Mouse (Mus musculus) heart, embryonic 13.5 days (tissue): ENCODE results near the gene Prrg2. TPM values are rescaled to one million over a fixed set of nuclear protein-coding genes. Genes with fewer than 3 reads are reported as not detected.

Experiments used
- ATAC-seq: fragments of 200-750 bp; cut with Nextera tagmentation; 2 replicates; pipeline ENCODE4 v1.8.0; 2017; ENCODE audit warnings: moderate TSS enrichment; ENCODE audit not compliant: insufficient number of reproducible peaks, low FRiP score, low TSS enrichment; ENCODE audit errors: extremely low read depth
- H3K27ac ChIP-seq: fragments of 300-500 bp; sonication (generic); replicated peaks from 2 replicates; pipeline ENCODE4 v1.5.1; 2015; ENCODE audit warnings: moderate library complexity, mild to moderate bottlenecking, inconsistent platforms
- H3K27me3 ChIP-seq: fragments of 300-500 bp; sonication (generic); replicated peaks from 2 replicates; pipeline ENCODE4 v1.6.1; 2015; ENCODE audit warnings: mild to moderate bottlenecking, inconsistent platforms
- H3K36me3 ChIP-seq: fragments of 300-500 bp; sonication (generic); 2 replicates; pipeline ENCODE4 v1.6.1; 2015; ENCODE audit warnings: mild to moderate bottlenecking, inconsistent platforms
- H3K4me1 ChIP-seq: fragments of 300-500 bp; sonication (generic); 2 replicates; pipeline ENCODE4 v1.6.1; 2015; ENCODE audit warnings: inconsistent platforms
- H3K4me2 ChIP-seq: fragments of 300-500 bp; sonication (generic); 2 replicates; pipeline ENCODE4 v1.6.1; 2015; ENCODE audit warnings: inconsistent platforms, mild to moderate bottlenecking, moderate library complexity
- H3K4me3 ChIP-seq: fragments of 300-500 bp; sonication (generic); 2 replicates; pipeline ENCODE4 v1.5.1; 2015; ENCODE audit warnings: moderate library complexity, mild to moderate bottlenecking, inconsistent platforms
- H3K9ac ChIP-seq: fragments of 300-500 bp; sonication (generic); 2 replicates; pipeline ENCODE4 v1.6.1; 2015; ENCODE audit warnings: inconsistent platforms, mild to moderate bottlenecking, moderate library complexity
- H3K9me3 ChIP-seq: fragments of 300-500 bp; sonication (generic); 2 replicates; pipeline ENCODE4 v1.6.1; 2016; ENCODE audit warnings: inconsistent platforms
- WGBS: fragments of 180-500 bp; shearing (Covaris S2); methylation state at CpG from one replicate; pipeline ENCODE4 v1.1.7; 2015; ENCODE audit warnings: mixed read lengths; 5-methylcytosine and 5-hydroxymethylcytosine counted together
- polyA plus RNA-seq: library from polyadenylated mRNA; unstranded; fragments of >200 nt; fragmentation: Nextera tagmentation; extraction: Ambion mirVana; gene quantifications from 2 replicates; pipeline ENCODE4 v1.2.1, GENCODE M21; 2015

Gene Prrg2
- polyA plus RNA-seq, 1 experiment from 2014 or later = 12.5 TPM

- Histone ChIP-seq H3K4me2 (no peak overlapping the region), H3K4me3 (no peak overlapping the region), H3K9ac (no peak overlapping the region), H3K4me1 (peaks cover 27% of the 10 kb centered on the region), H3K36me3 (peaks cover 65% of the 10 kb centered on the region), H3K27ac (no peak overlapping the region), H3K9me3 (no peaks in the 10 kb centered on the region), H3K27me3 (no peaks in the 10 kb centered on the region)
- ATAC-seq = no peak
- WGBS = 90% methylated on average over 17 of the region's 17 CpGs
These were observed 26.1 kb upstream of the Prrg2 start for GRCm38 (mm10) chr7:45088597-45088996.

DNA sequence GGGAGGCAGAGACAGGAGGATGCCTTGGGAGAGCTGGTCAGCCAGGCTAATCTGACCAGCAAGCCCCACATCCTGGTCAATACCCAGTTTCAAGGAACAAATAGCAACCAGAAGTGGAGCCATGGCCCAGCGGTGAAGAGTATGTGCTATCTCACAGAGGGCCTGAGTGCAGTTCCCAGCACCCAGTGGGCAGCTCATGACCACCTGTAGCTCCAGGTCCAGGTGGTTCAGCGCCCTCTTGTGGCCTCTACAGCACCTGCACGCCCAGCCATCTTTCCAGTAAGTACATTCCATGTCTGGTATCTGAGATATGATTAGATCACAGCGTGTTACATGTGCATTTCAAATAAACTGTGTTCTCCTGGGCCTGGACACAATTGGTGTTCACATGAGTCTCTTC, 23.6 kb upstream of the Prrg2 start:
- no peak overlapping the region for H3K4me2 ChIP-seq
- ATAC-seq = no peak
- peaks cover 83% of the 10 kb centered on the region for H3K36me3 ChIP-seq

DNA sequence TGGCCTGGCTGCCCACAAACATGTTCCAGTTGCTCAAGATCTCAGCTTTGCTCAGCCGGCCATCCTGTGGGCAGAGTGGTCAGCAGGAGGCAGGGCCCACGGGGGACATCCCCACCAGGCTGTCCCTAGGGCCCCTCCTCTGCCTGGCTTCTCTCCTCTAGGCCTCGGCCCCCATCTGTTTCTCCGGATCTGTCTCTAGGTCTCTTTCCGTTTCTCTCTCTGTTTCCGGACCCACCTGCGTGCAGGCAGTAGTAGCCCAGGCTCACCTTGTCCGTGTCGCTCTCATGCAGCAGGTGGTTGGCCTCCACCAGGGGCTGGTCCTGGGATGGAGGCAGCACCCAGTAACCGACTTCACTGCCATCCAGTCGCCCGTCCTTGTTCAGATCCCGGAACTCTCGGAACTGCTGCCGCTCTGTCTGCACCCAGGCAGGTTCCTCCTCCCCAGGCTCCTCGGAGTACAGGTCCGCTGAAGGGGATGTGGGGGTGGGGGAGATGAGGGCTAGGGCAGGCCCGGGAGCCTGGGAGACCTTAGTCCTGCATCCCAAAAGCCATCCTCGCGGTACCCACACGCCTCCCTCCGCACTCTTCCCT, 20.9 kb upstream of the Prrg2 start:
- Histone ChIP-seq H3K27ac (no peak overlapping the region), H3K27me3 (no peaks in the 10 kb centered on the region), H3K4me1 (peaks cover 11% of the 10 kb centered on the region; the same call in 1 of the 2 replicates), H3K9me3 (no peaks in the 10 kb centered on the region), H3K36me3 (peaks cover 70% of the 10 kb centered on the region), H3K9ac (0 out of 2 replicates have a peak overlapping the region, but pooled peaks have one; percentile 17), H3K4me3 (no peak overlapping the region), H3K4me2 (no peak overlapping the region)
- no peak for ATAC-seq
- WGBS = 80% methylated on average over 22 of the region's 22 CpGs

More for the DNA sequence above, 23.6 kb upstream of the Prrg2 start:
- H3K9ac ChIP-seq = no peak overlapping the region
- H3K9me3 ChIP-seq = no peaks in the 10 kb centered on the region
- no peak overlapping the region for H3K27ac ChIP-seq
- H3K27me3 ChIP-seq = no peaks in the 10 kb centered on the region
- H3K4me1 ChIP-seq = peaks cover 21% of the 10 kb centered on the region
- WGBS = 76% methylated on average over 4 of the region's 4 CpGs
- H3K4me3 ChIP-seq = no peak overlapping the region

DNA sequence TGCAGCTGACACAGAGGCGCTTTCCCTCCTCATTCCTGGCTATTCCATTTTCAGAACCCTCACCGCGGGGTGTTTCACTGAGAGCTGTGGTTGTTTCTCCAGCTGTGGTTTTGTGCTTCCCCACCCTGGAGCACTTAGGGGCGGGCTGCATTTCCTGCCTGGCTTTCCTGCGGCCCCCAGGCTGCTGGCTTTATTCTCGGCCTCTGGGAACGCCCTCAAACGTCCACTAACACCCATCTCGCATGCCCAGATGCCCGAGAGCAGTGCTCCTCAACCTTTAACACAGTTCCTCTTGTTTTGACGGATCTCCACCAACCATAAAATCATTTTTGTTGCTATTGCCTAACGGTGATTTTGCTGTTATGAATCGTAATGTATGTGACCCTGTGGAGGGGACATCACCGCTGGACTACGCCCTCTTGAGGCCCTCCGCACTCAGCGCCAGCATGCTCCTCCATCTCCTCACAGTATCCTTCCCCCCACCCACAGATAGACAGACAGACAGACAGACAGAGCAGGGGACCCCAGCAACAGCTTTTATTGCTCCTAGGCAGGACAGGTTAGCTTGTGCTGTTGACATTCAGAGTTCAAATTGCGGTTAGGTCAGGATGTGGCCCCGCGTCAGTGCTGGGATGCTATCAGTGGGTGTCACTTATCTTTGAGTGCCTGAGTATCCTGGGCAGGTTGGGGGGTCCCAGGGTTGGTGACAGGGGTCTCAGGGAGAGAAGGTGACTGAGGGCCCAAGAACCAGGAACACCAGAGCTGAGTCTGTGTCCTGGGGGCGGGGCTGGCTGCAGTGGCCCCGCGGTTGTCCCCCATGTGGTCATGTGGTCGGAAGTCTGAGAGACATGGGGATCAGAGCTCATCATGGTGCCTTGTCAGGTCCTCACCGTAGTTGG, 20.2 kb upstream of the Prrg2 start:
- no peaks in the 10 kb centered on the region for H3K9me3 ChIP-seq
- H3K9ac ChIP-seq = 0 out of 2 replicates have a peak overlapping the region, but pooled peaks have one; percentile 21
- H3K4me3 ChIP-seq = no peak overlapping the region
- peak overlapping the region; percentile 52 for H3K27ac ChIP-seq
- peak overlapping the region; percentile 27 for H3K4me2 ChIP-seq
- H3K27me3 ChIP-seq = no peaks in the 10 kb centered on the region
- peaks cover 69% of the 10 kb centered on the region for H3K36me3 ChIP-seq
- no peak; the same call in 1 of the 2 replicates for ATAC-seq
- H3K4me1 ChIP-seq = peaks cover 11% of the 10 kb centered on the region; the same call in 1 of the 2 replicates
- WGBS = 57% methylated on average over 25 of the region's 25 CpGs

- Histone ChIP-seq H3K27ac (no peak overlapping the region), H3K4me3 (no peak overlapping the region), H3K9me3 (no peaks in the 10 kb centered on the region), H3K4me2 (no peak overlapping the region), H3K27me3 (no peaks in the 10 kb centered on the region), H3K36me3 (peaks cover 69% of the 10 kb centered on the region), H3K9ac (no peak overlapping the region), H3K4me1 (peaks cover 14% of the 10 kb centered on the region)
- 43% methylated on average over 5 of the region's 5 CpGs for WGBS
- ATAC-seq = no peak
These were observed 18.5 kb upstream of the Prrg2 start for GRCm38 (mm10) chr7:45081016-45081415.

- H3K4me3 ChIP-seq = no peak overlapping the region
- peaks cover 26% of the 10 kb centered on the region for H3K4me1 ChIP-seq
- no peak overlapping the region for H3K4me2 ChIP-seq
- 2% methylated on average over 10 of the region's 10 CpGs for WGBS
- no peak overlapping the region for H3K27ac ChIP-seq
- peaks cover 65% of the 10 kb centered on the region for H3K36me3 ChIP-seq
- H3K9me3 ChIP-seq = no peaks in the 10 kb centered on the region
- 0 out of 2 replicates have a peak overlapping the region, but pooled peaks have one; percentile 50 for H3K9ac ChIP-seq
- H3K27me3 ChIP-seq = no peaks in the 10 kb centered on the region
- no peak for ATAC-seq
These were observed 17.4 kb upstream of the Prrg2 start for GRCm38 (mm10) chr7:45079856-45080255.

GRCm38 (mm10) chr7:45078513-45078912, 16.0 kb upstream of the Prrg2 start:
- ATAC-seq = no peak
- H3K4me2 ChIP-seq = no peak overlapping the region
- no peaks in the 10 kb centered on the region for H3K9me3 ChIP-seq
- 24% methylated on average over 9 of the region's 9 CpGs for WGBS
- no peaks in the 10 kb centered on the region for H3K27me3 ChIP-seq
- H3K4me1 ChIP-seq = peaks cover 31% of the 10 kb centered on the region
- no peak overlapping the region for H3K4me3 ChIP-seq
- H3K27ac ChIP-seq = no peak overlapping the region
- H3K9ac ChIP-seq = no peak overlapping the region
- peaks cover 65% of the 10 kb centered on the region for H3K36me3 ChIP-seq

DNA sequence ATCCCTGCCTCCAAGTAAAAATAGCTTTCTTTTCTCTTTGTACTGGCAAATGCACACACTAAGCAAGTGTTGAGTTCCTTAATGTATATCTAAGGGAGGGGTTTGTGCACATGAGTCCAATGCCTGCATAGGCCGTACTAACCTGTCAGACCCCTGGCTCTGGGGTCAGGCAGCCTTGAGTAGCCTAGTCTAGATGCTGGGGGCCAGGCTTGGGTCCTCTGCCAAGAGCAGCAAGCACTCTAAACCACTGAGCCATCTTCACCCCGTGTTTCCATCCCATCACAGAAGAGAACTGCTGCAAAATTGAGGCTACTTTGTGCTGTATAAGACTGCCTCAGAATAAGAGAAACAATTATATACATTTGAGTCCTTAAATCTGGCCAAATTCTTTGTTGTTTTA, 15.4 kb upstream of the Prrg2 start:
- no peak for ATAC-seq
- no peak overlapping the region for H3K4me3 ChIP-seq
- no peaks in the 10 kb centered on the region for H3K9me3 ChIP-seq
- peaks cover 60% of the 10 kb centered on the region for H3K36me3 ChIP-seq
- 82% methylated on average over 2 of the region's 2 CpGs for WGBS
- peaks cover 28% of the 10 kb centered on the region for H3K4me1 ChIP-seq
- no peaks in the 10 kb centered on the region for H3K27me3 ChIP-seq
- H3K9ac ChIP-seq = no peak overlapping the region
- H3K4me2 ChIP-seq = no peak overlapping the region
- no peak overlapping the region for H3K27ac ChIP-seq

- Histone ChIP-seq H3K4me1 (peaks cover 23% of the 10 kb centered on the region), H3K27me3 (no peaks in the 10 kb centered on the region), H3K27ac (no peak overlapping the region), H3K36me3 (peaks cover 56% of the 10 kb centered on the region), H3K9me3 (no peaks in the 10 kb centered on the region), H3K4me3 (no peak overlapping the region), H3K9ac (no peak overlapping the region), H3K4me2 (no peak overlapping the region)
- WGBS = 79% methylated on average over 14 of the region's 14 CpGs
- ATAC-seq = no peak
These were observed 14.8 kb upstream of the Prrg2 start for GRCm38 (mm10) chr7:45077322-45077721.

DNA sequence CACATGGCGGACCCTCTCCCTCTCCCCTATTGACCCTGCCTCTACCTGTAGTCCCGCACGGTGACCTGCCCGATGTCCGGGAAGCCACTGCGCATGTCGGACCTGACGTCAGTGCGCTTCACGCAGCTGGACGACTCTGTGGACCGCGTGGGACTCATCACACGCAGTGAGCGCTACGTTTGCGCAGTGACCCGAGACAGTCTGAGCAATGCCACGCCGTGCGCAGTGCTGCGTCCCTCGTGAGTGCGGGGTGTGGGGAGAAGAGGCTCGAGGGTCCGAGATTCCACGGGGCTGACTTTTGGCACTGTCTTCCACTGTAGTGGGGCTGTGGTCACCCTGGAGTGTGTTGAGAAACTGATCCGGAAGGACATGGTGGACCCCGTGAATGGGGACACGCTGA, 14.0 kb upstream of the Prrg2 start:
- H3K27ac ChIP-seq = no peak overlapping the region

GRCm38 (mm10) chr7:45075405-45075804, 12.9 kb upstream of the Prrg2 start:
- H3K9me3 ChIP-seq = no peaks in the 10 kb centered on the region; the same call in 1 of the 2 replicates
- H3K27ac ChIP-seq = peak overlapping the region; percentile 85
- H3K4me3 ChIP-seq = no peak overlapping the region
- peak overlapping the region; percentile 57 for H3K9ac ChIP-seq
- peak; percentile 62 for ATAC-seq
- H3K36me3 ChIP-seq = peaks cover 51% of the 10 kb centered on the region
- H3K4me2 ChIP-seq = no peak overlapping the region; the same call in 1 of the 2 replicates
- H3K4me1 ChIP-seq = peaks cover 23% of the 10 kb centered on the region
- WGBS = 39% methylated on average over 4 of the region's 4 CpGs
- no peaks in the 10 kb centered on the region for H3K27me3 ChIP-seq

More for the DNA sequence above, 14.0 kb upstream of the Prrg2 start:
- H3K4me3 ChIP-seq = no peak overlapping the region
- H3K9ac ChIP-seq = no peak overlapping the region
- H3K4me2 ChIP-seq = no peak overlapping the region
- no peaks in the 10 kb centered on the region; the same call in 1 of the 2 replicates for H3K9me3 ChIP-seq
- H3K27me3 ChIP-seq = no peaks in the 10 kb centered on the region
- ATAC-seq = no peak
- H3K4me1 ChIP-seq = peaks cover 23% of the 10 kb centered on the region
- 88% methylated on average over 30 of the region's 30 CpGs for WGBS
- peaks cover 56% of the 10 kb centered on the region for H3K36me3 ChIP-seq
